Comparison of ENCODE assay signal across 19 mouse cellular contexts in genomic region chrX:56677736-56678135, GRCm38 (mm10). TPM values are rescaled to one million over a fixed set of nuclear protein-coding genes. Genes with fewer than 3 reads are reported as not detected.
DNase-seq lines count a peak whose midpoint lies in the region; ATAC-seq and TF ChIP-seq lines count a peak whose summit lies in the region.
"Had no signal": no experiment of that assay in that cellular context is flagged by ENCODE, and none has a peak within 500 bp of the region (broad histone marks: within the 10 kb centered on the region; RNA-seq: fewer than 3 reads in every experiment).

No protein-coding gene starts in this region.

- H3K9me3 ChIP-seq in heart, embryonic 11.5 days (replicated peaks; ENCODE audit: control insufficient read depth, low read length), result no peaks in the 10 kb centered on the region
- no peaks in the 10 kb centered on the region for H3K9me3 ChIP-seq in midbrain, embryonic 14.5 days (ENCODE audit: control insufficient read depth, low read length)
- H3K9me3 ChIP-seq: embryonic facial prominence, embryonic 10.5 days; forebrain, embryonic 13.5 days; hindbrain, embryonic 13.5 days had no signal

- DNase-seq in heart, adult 11 months, result peak; percentile 78
- DNase-seq in right cerebral cortex, adult 18-20 months, result peak; percentile 51
- no peak for DNase-seq in right cerebral cortex, postnatal 4 days
- no peak for DNase-seq in midbrain, embryonic 14.5 days
- DNase-seq: adrenal gland, adult 2 months; adrenal gland, postnatal 25 days; B cell, adult 2 months; cerebellum, adult 2 months; cerebellum, postnatal 10 days; forebrain, postnatal 0 days; gastrocnemius, postnatal 14 days; heart, postnatal 10 days had no signal

- no peak for ATAC-seq in heart, embryonic 11.5 days (replicated peaks; ENCODE audit: insufficient number of reproducible peaks, low FRiP score, low TSS enrichment)
- ATAC-seq in midbrain, embryonic 14.5 days (ENCODE audit: low FRiP score, low TSS enrichment), result no peak
- ATAC-seq: activated CD4-positive, CD25-positive, alpha-beta regulatory T cell, adult 4 months; forebrain, embryonic 13.5 days; forebrain, postnatal 0 days; hindbrain, postnatal 0 days had no signal

- no peak overlapping the region for H3K27ac ChIP-seq in heart, embryonic 11.5 days (ENCODE audit: low read depth, low read length)
- H3K27ac ChIP-seq in midbrain, embryonic 14.5 days (replicated peaks; ENCODE audit: low read depth, low read length), result no peak overlapping the region
- H3K27ac ChIP-seq: embryonic facial prominence, embryonic 10.5 days; forebrain, embryonic 13.5 days; hindbrain, embryonic 13.5 days; hindbrain, postnatal 0 days had no signal

- no peak overlapping the region for H3K9ac ChIP-seq in heart, embryonic 11.5 days (ENCODE audit: low read depth, low read length)
- H3K9ac ChIP-seq in midbrain, embryonic 14.5 days (replicated peaks; ENCODE audit: low read length), result no peak overlapping the region
- H3K9ac ChIP-seq: forebrain, embryonic 13.5 days; forebrain, postnatal 0 days; hindbrain, embryonic 13.5 days had no signal

- no peaks in the 10 kb centered on the region for H3K79me3 ChIP-seq in C2C12 (ENCODE audit: low read depth)

- H3K79me2 ChIP-seq in C2C12 (ENCODE audit: control insufficient read depth, insufficient read depth), result no peaks in the 10 kb centered on the region

- no peak overlapping the region for H3ac ChIP-seq in C2C12 (ENCODE audit: control insufficient read depth, insufficient read length, low read depth)

- TF ChIP-seq CTCF in C2C12 (IDR thresholded peaks at IDR 0.05; ENCODE audit: control insufficient read depth, insufficient read depth, insufficient read length), result no peak

- H3K36me3 ChIP-seq in heart, embryonic 11.5 days (ENCODE audit: control insufficient read depth, insufficient read depth, low read length), result no peaks in the 10 kb centered on the region
- no peaks in the 10 kb centered on the region for H3K36me3 ChIP-seq in C2C12 (ENCODE audit: control insufficient read depth, insufficient read depth)
- H3K36me3 ChIP-seq in midbrain, embryonic 14.5 days (ENCODE audit: control insufficient read depth, insufficient read depth, low read length), result no peaks in the 10 kb centered on the region
- H3K36me3 ChIP-seq: embryonic facial prominence, embryonic 10.5 days; hindbrain, embryonic 13.5 days had no signal

- 65% methylated on average over 6 of the region's 6 CpGs for WGBS in heart, embryonic 11.5 days (ENCODE audit: insufficient replicate concordance)
- WGBS in midbrain, embryonic 14.5 days, result 86% methylated on average over 6 of the region's 6 CpGs

- no peaks in the 10 kb centered on the region for H3K27me3 ChIP-seq in heart, embryonic 11.5 days (ENCODE audit: control insufficient read depth, insufficient read depth, low read length)
- no peaks in the 10 kb centered on the region for H3K27me3 ChIP-seq in C2C12 (ENCODE audit: control insufficient read depth, insufficient read depth, insufficient read length)
- no peaks in the 10 kb centered on the region for H3K27me3 ChIP-seq in midbrain, embryonic 14.5 days (ENCODE audit: control insufficient read depth, insufficient read depth, low read length)
- H3K27me3 ChIP-seq: forebrain, embryonic 13.5 days; hindbrain, embryonic 13.5 days had no signal

- no peak overlapping the region for H3K4me2 ChIP-seq in heart, embryonic 11.5 days
- no peak overlapping the region for H3K4me2 ChIP-seq in midbrain, embryonic 14.5 days (ENCODE audit: low read length)
- H3K4me2 ChIP-seq: forebrain, embryonic 13.5 days; hindbrain, embryonic 13.5 days had no signal

- no peak overlapping the region for H3K4me3 ChIP-seq in heart, embryonic 11.5 days (ENCODE audit: low read depth, low read length)
- no peak overlapping the region for H3K4me3 ChIP-seq in C2C12 (ENCODE audit: insufficient read depth, poor library complexity, severe bottlenecking)
- H3K4me3 ChIP-seq in midbrain, embryonic 14.5 days (replicated peaks; ENCODE audit: low read depth, low read length), result no peak overlapping the region
- H3K4me3 ChIP-seq: embryonic facial prominence, embryonic 10.5 days; forebrain, embryonic 13.5 days; hindbrain, embryonic 13.5 days had no signal

- 0 out of 2 replicates have a peak, but pooled peaks cover 3% of the 10 kb centered on the region for H3K4me1 ChIP-seq in heart, embryonic 11.5 days (ENCODE audit: control insufficient read depth, insufficient read depth, low read length)
- no peaks in the 10 kb centered on the region for H3K4me1 ChIP-seq in midbrain, embryonic 14.5 days (ENCODE audit: control insufficient read depth, insufficient read depth, low read length)
- H3K4me1 ChIP-seq: hindbrain, embryonic 13.5 days had no signal

TF ChIP-seq in C2C12, 6 proteins besides CTCF, POLR2A, EP300 and RAD21:
- TF ChIP-seq MYOG (IDR thresholded peaks at IDR 0.05; ENCODE audit: control insufficient read depth, extremely low read depth, insufficient read length) (no peak), CEBPB (IDR thresholded peaks at IDR 0.05; ENCODE audit: low read depth) (no peak), MYOD1 (IDR thresholded peaks at IDR 0.05; ENCODE audit: control insufficient read depth, insufficient read length, low read depth) (peak; percentile 40), MAX (IDR thresholded peaks at IDR 0.05) (no peak), USF1 (IDR thresholded peaks at IDR 0.05; ENCODE audit: low read depth) (no peak)

RNA-seq across cellular contexts. Expression of gene Fhl1, which starts 53.9 kb away (rescaled TPM):
- 135 and 137 TPM in 2 replicates for polyA plus RNA-seq in heart, embryonic 11.5 days (2014; fragmentation: Nextera tagmentation; extraction: Ambion mirVana)
- 42.8 TPM for polyA plus RNA-seq in C2C12 (2012; fragmentation: generic; extraction: Trizol)
- polyA plus RNA-seq in midbrain, embryonic 14.5 days (2014; fragmentation: Nextera tagmentation; extraction: Ambion mirVana), result 156 and 171 TPM in 2 replicates
- polyA plus RNA-seq: activated CD4-positive, CD25-positive, alpha-beta regulatory T cell, adult 4 months had no signal

Comparison
In these comparisons a context has a peak if more than half of its experiments do, and no peak if none do; other contexts are left out.
1. DNase-seq: peak in heart, adult 11 months (single experiment) and right cerebral cortex, adult 18-20 months (single experiment); none in right cerebral cortex, postnatal 4 days (single experiment) and midbrain, embryonic 14.5 days (single experiment).